Mouse (Mus musculus): ENCODE measurements around the gene Zfp932. TPM values are rescaled to one million over a fixed set of nuclear protein-coding genes. Genes with fewer than 3 reads are reported as not detected.
"Not testable (repeated sequence)": the region's sequence is repeated elsewhere in the genome, so short reads cannot be mapped to it uniquely, and the experiment has no call there.

Gene Zfp932
- polyA plus RNA-seq (2015; fragmentation: Nextera tagmentation; extraction: Ambion mirVana), result 22.2 and 25.7 TPM in 2 replicates

GRCm38 (mm10) chr5:109996026-109996937 is at the start of gene Zfp932:
Gene Zfp932, plus strand, starts transcription at chr5:109996521.
- not testable (repeated sequence) for H3K36me3 ChIP-seq (ENCODE audit: insufficient read depth, low read length); H3K9me3 ChIP-seq (replicated peaks; ENCODE audit: low read length); H3K27me3 ChIP-seq (ENCODE audit: insufficient read depth, low read length); DNase-seq (ENCODE audit: low spot score); H3K4me1 ChIP-seq (replicated peaks; ENCODE audit: insufficient read depth, low read length); H3K9ac ChIP-seq (ENCODE audit: low read depth, low read length)
- ATAC-seq (replicated peaks; ENCODE audit: low FRiP score, low read depth), result peak; percentile 98
- Histone ChIP-seq H3K4me2 (ENCODE audit: low read length) (peak within 1 kb of the TSS; percentile 51), H3K27ac (0 out of 2 replicates have a peak within 1 kb of the TSS, but pooled peaks have one; percentile 19), H3K4me3 (replicated peaks; ENCODE audit: low read depth, low read length) (peak within 1 kb of the TSS; percentile 36)
- 4% methylated on average over 24 of the region's 24 CpGs for WGBS

GRCm38 (mm10) chr5:109950281-109950680 is 46.0 kb upstream of the Zfp932 start:
- TF ChIP-seq CTCF (IDR thresholded peaks at IDR 0.05; ENCODE audit: low read depth), result no peak
- H3K4me1 ChIP-seq (replicated peaks; ENCODE audit: insufficient read depth, low read length), result no peaks in the 10 kb centered on the region
- H3K9me3 ChIP-seq (replicated peaks; ENCODE audit: low read length), result no peaks in the 10 kb centered on the region
- no peaks in the 10 kb centered on the region for H3K27me3 ChIP-seq (ENCODE audit: insufficient read depth, low read length)
- no peak overlapping the region for H3K4me2 ChIP-seq (ENCODE audit: low read length)
- ATAC-seq (replicated peaks; ENCODE audit: low FRiP score, low read depth), result no peak
- no peaks in the 10 kb centered on the region for H3K36me3 ChIP-seq (ENCODE audit: insufficient read depth, low read length)
- no peak for DNase-seq (ENCODE audit: low spot score)
- no peak overlapping the region for H3K4me3 ChIP-seq (replicated peaks; ENCODE audit: low read depth, low read length)
- WGBS, result 80% methylated on average over 1 of the region's 1 CpGs
- H3K27ac ChIP-seq, result no peak overlapping the region
- no peak overlapping the region for H3K9ac ChIP-seq (ENCODE audit: low read depth, low read length)

GRCm38 (mm10) chr5:109980743-109981142 is 15.6 kb upstream of the Zfp932 start:
- H3K4me2 ChIP-seq (ENCODE audit: low read length); H3K9me3 ChIP-seq (replicated peaks; ENCODE audit: low read length); ATAC-seq (replicated peaks; ENCODE audit: low FRiP score, low read depth); H3K9ac ChIP-seq (ENCODE audit: low read depth, low read length); DNase-seq (ENCODE audit: low spot score); H3K27me3 ChIP-seq (ENCODE audit: insufficient read depth, low read length); H3K4me3 ChIP-seq (replicated peaks; ENCODE audit: low read depth, low read length); H3K4me1 ChIP-seq (replicated peaks; ENCODE audit: insufficient read depth, low read length); H3K27ac ChIP-seq; H3K36me3 ChIP-seq (ENCODE audit: insufficient read depth, low read length): not testable (repeated sequence)
- WGBS, result 74% methylated on average over 2 of the region's 2 CpGs

GRCm38 (mm10) chr5:109995461-109995860 is 860 bp upstream of the Zfp932 start:
- not testable (repeated sequence) for H3K9ac ChIP-seq (ENCODE audit: low read depth, low read length); H3K9me3 ChIP-seq (replicated peaks; ENCODE audit: low read length); H3K4me2 ChIP-seq (ENCODE audit: low read length); H3K4me1 ChIP-seq (replicated peaks; ENCODE audit: insufficient read depth, low read length); H3K36me3 ChIP-seq (ENCODE audit: insufficient read depth, low read length); H3K27ac ChIP-seq; H3K4me3 ChIP-seq (replicated peaks; ENCODE audit: low read depth, low read length); ATAC-seq (replicated peaks; ENCODE audit: low FRiP score, low read depth); H3K27me3 ChIP-seq (ENCODE audit: insufficient read depth, low read length); DNase-seq (ENCODE audit: low spot score)
- WGBS, result 82% methylated on average over 10 of the region's 10 CpGs

- 87% methylated on average over 10 of the region's 10 CpGs for WGBS
- not testable (repeated sequence) for H3K36me3 ChIP-seq (ENCODE audit: insufficient read depth, low read length); DNase-seq (ENCODE audit: low spot score); H3K9me3 ChIP-seq (replicated peaks; ENCODE audit: low read length); H3K27ac ChIP-seq; H3K27me3 ChIP-seq (ENCODE audit: insufficient read depth, low read length); H3K9ac ChIP-seq (ENCODE audit: low read depth, low read length); H3K4me2 ChIP-seq (ENCODE audit: low read length); ATAC-seq (replicated peaks; ENCODE audit: low FRiP score, low read depth); H3K4me3 ChIP-seq (replicated peaks; ENCODE audit: low read depth, low read length); H3K4me1 ChIP-seq (replicated peaks; ENCODE audit: insufficient read depth, low read length)
- TF ChIP-seq CTCF (IDR thresholded peaks at IDR 0.05; ENCODE audit: low read depth), result peak; percentile 16; the same call in 1 of the 2 replicates
These were observed 19.5 kb downstream of the Zfp932 start for GRCm38 (mm10) chr5:110015775-110016174.

GRCm38 (mm10) chr5:110023273-110023672 is 27.0 kb downstream of the Zfp932 start:
- H3K9me3 ChIP-seq (replicated peaks; ENCODE audit: low read length), result no peaks in the 10 kb centered on the region
- DNase-seq (ENCODE audit: low spot score), result peak; percentile 5
- H3K36me3 ChIP-seq (ENCODE audit: insufficient read depth, low read length), result no peaks in the 10 kb centered on the region
- no peaks in the 10 kb centered on the region for H3K27me3 ChIP-seq (ENCODE audit: insufficient read depth, low read length)
- no peak overlapping the region for H3K4me3 ChIP-seq (replicated peaks; ENCODE audit: low read depth, low read length)
- no peak overlapping the region for H3K27ac ChIP-seq
- no peak for ATAC-seq (replicated peaks; ENCODE audit: low FRiP score, low read depth)
- no peak for TF ChIP-seq CTCF (IDR thresholded peaks at IDR 0.05; ENCODE audit: low read depth)
- WGBS, result 62% methylated on average over 9 of the region's 9 CpGs
- H3K9ac ChIP-seq (ENCODE audit: low read depth, low read length), result no peak overlapping the region
- H3K4me2 ChIP-seq (ENCODE audit: low read length), result no peak overlapping the region
- no peaks in the 10 kb centered on the region for H3K4me1 ChIP-seq (replicated peaks; ENCODE audit: insufficient read depth, low read length)

Measured in kidney, postnatal 0 days (tissue).